Mouse (Mus musculus) layer of hippocampus, adult 9-11 months (tissue): ENCODE results near the gene Nae1.

ENCODE experiments used
- DNase-seq: peaks from one replicate; pipeline ENCODE4 v3.0.0; 2022

Nae1 gene

GRCm38 (mm10) chr8:104517872-104518271 lies 16.6 kb downstream of the Nae1 start:
- DNase-seq, result no peak

GRCm38 (mm10) chr8:104510134-104510533 lies 24.3 kb downstream of the Nae1 start:
- no peak for DNase-seq

- peak; percentile 21 for DNase-seq
Measured at GRCm38 (mm10) chr8:104509061-104510006, 25.1 kb downstream of the Nae1 start, which contains the start of gene Terb1. TSS of gene Terb1 (minus strand) at chr8:104509910.

GRCm38 (mm10) chr8:104479091-104479490 lies 55.3 kb downstream of the Nae1 start:
- DNase-seq, result no peak

GRCm38 (mm10) chr8:104472465-104472864 lies 62.0 kb downstream of the Nae1 start:
- no peak for DNase-seq

GRCm38 (mm10) chr8:104467463-104467862 lies 67.0 kb downstream of the Nae1 start:
- no peak for DNase-seq
